Mouse (Mus musculus): ENCODE data around the gene Gnmt.
"Not testable (repeated sequence)": the region's sequence is repeated elsewhere in the genome, so short reads cannot be mapped to it uniquely, and the experiment has no call there.

- TF ChIP-seq CTCF (IDR thresholded peaks at IDR 0.05); POLR2A (IDR thresholded peaks at IDR 0.05; ENCODE audit: insufficient read depth, low read depth, low read length); EP300 (IDR thresholded peaks at IDR 0.05; ENCODE audit: insufficient read depth, low read depth, low read length): not testable (repeated sequence)
Measured at GRCm38 (mm10) chr17:46764916-46765315, 35.9 kb upstream of the Gnmt start.
